Mouse (Mus musculus) c-Kit-positive CD71-positive TER-119-negative erythroid progenitor cells, embryonic 14.5 days (primary cell): Measurements from ENCODE around the gene Etfrf1.
A peak's percentile ranks its signal among the peaks of the same experiment; 100 is the strongest.

ENCODE experiments used
- DNase-seq: peaks from one replicate; pipeline ENCODE4 v3.0.0-alpha.2; 2013; ENCODE audit warnings: low read depth

Etfrf1 gene

GRCm38 (mm10) chr6:145226296-145226695, 15.4 kb downstream of the Etfrf1 start:
- DNase-seq = no peak

GRCm38 (mm10) chr6:145234391-145234790, 23.5 kb downstream of the Etfrf1 start:
- DNase-seq = no peak

GRCm38 (mm10) chr6:145235367-145235766, 24.4 kb downstream of the Etfrf1 start:
- no peak for DNase-seq

GRCm38 (mm10) chr6:145237148-145237547, 26.2 kb downstream of the Etfrf1 start:
- DNase-seq = no peak

GRCm38 (mm10) chr6:145240285-145240684, 29.4 kb downstream of the Etfrf1 start:
- DNase-seq = no peak

GRCm38 (mm10) chr6:145242521-145242920, 31.6 kb downstream of the Etfrf1 start:
- DNase-seq = no peak

GRCm38 (mm10) chr6:145246841-145247240, 35.9 kb downstream of the Etfrf1 start:
- no peak for DNase-seq

- DNase-seq = no peak
These were observed 37.0 kb downstream of the Etfrf1 start for GRCm38 (mm10) chr6:145247886-145248285.

- DNase-seq = no peak
These were observed 38.6 kb downstream of the Etfrf1 start for GRCm38 (mm10) chr6:145249291-145250184.

GRCm38 (mm10) chr6:145250185-145250791, 39.4 kb downstream of the Etfrf1 start, which contains the start of gene Kras:
Kras (minus strand) TSS chr6:145250239.
- peak; percentile 81 for DNase-seq

- DNase-seq = no peak
These were observed 39.9 kb downstream of the Etfrf1 start for GRCm38 (mm10) chr6:145250820-145251219.

GRCm38 (mm10) chr6:145255952-145256700, 45.2 kb downstream of the Etfrf1 start:
- DNase-seq = no peak

- no peak for DNase-seq
These were observed 45.8 kb downstream of the Etfrf1 start for GRCm38 (mm10) chr6:145256701-145257073.

- no peak for DNase-seq
These were observed 51.4 kb downstream of the Etfrf1 start for GRCm38 (mm10) chr6:145262314-145262713.
